Mouse (Mus musculus) ES-E14 (cell line): ENCODE data around the gene Sae1.

Experiments used
- HCFC1 ChIP-seq: IDR thresholded peaks from 2 replicates; pipeline ENCODE4 v1.6.1; 2012; ENCODE audit warnings: low read length, inconsistent platforms, borderline replicate concordance; ENCODE audit not compliant: insufficient read depth
- MAFK ChIP-seq: IDR thresholded peaks from 2 replicates; pipeline ENCODE4 v1.6.1; 2014; ENCODE audit warnings: mild to moderate bottlenecking, low read depth, low read length, inconsistent platforms; ENCODE audit not compliant: insufficient read depth
- ZC3H11A ChIP-seq: IDR thresholded peaks from 2 replicates; pipeline ENCODE4 v1.6.1; 2012; ENCODE audit warnings: low read depth, mild to moderate bottlenecking, inconsistent platforms, low read length, borderline replicate concordance

DNA sequence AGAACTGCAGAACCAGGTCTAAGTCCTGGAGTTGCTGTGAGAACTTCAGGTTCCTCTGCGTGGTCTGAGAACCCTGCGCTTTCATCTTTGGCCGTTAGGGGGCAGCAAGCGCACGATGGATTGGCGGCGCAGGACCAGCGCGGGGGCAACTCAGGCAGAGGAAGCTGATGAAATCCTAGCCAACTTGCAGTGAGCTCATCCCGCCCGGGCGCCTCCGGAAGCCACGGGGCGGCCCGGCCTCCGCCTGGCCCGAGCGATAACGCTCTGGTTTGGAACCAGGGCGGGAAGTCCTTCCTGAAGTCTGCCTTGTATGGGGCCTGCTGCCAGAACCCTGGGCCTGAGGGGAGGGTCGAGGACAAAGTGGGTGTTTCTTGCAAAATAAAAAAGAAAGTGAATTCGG, 92.8 kb downstream of the Sae1 start:
- peak; percentile 68 for TF ChIP-seq ZC3H11A
- no peak for TF ChIP-seq MAFK
- TF ChIP-seq HCFC1 = peak; percentile 61; the same call in 1 of the 2 replicates
